Mouse (Mus musculus): ENCODE measurements around the gene C130050O18Rik. TPM values are rescaled to one million over a fixed set of nuclear protein-coding genes. Genes with fewer than 3 reads are reported as not detected.

The C130050O18Rik gene
- 0.49 and 1.0 TPM in 2 replicates for total RNA-seq (2012; rRNA removed)

GRCm38 (mm10) chr5:139404801-139405401, at the start of gene C130050O18Rik:
Gene C130050O18Rik, plus strand, starts transcription at chr5:139405280.
- Histone ChIP-seq H3K4me1 (ENCODE audit: control insufficient read depth in 2 of 2, insufficient read depth in 2 of 2, low read length in 2 of 2, poor library complexity in 1 of 2) (peaks cover 0 to 2% of the 10 kb centered on the region in 2 experiments; a peak in 1 of 4 replicates), H3K27ac (ENCODE audit: insufficient read depth, low read depth, low read length, poor library complexity, severe bottlenecking) (no peak within 1 kb of the TSS), H3K9me3 (ENCODE audit: control insufficient read depth, insufficient read depth, low read depth, low read length) (no peaks in the 10 kb centered on the region), H3K36me3 (ENCODE audit: control insufficient read depth, insufficient read depth, low read length, poor library complexity, severe bottlenecking) (peaks cover 5% of the 10 kb centered on the region; the same call in 1 of the 2 replicates), H3K4me3 (ENCODE audit: insufficient read depth in 1 of 2, low read depth in 1 of 2, low read length in 2 of 2, poor library complexity in 1 of 2, severe bottlenecking in 1 of 2) (no peak within 1 kb of the TSS), H3K9ac (ENCODE audit: insufficient read depth, low read depth, low read length, poor library complexity, severe bottlenecking) (0 out of 2 replicates have a peak within 1 kb of the TSS, but pooled peaks have one; percentile 7)
- in situ Hi-C loops (cut with MboI; ENCODE audit: low sequenced_read_pairs in 2 of 2, unreplicated experiment in 2 of 2): no loop called here
- no peak for DNase-seq (ENCODE audit: low read depth, low spot score)
- TF ChIP-seq ZNF384 (IDR thresholded peaks at IDR 0.05; ENCODE audit: low read depth, low read length): no peak
- no peak for TF ChIP-seq ZC3H11A (IDR thresholded peaks at IDR 0.05; ENCODE audit: borderline replicate concordance, low read depth, low read length)
- no peak for TF ChIP-seq CHD2 (IDR thresholded peaks at IDR 0.05; ENCODE audit: low read depth, low read length)
- TF ChIP-seq HCFC1 (IDR thresholded peaks at IDR 0.05; ENCODE audit: borderline replicate concordance, insufficient read depth, low read length): no peak
- TF ChIP-seq MAFK (IDR thresholded peaks at IDR 0.05; ENCODE audit: insufficient read depth, low read depth, low read length): no peak

GRCm38 (mm10) chr5:139358653-139359052, 46.4 kb upstream of the C130050O18Rik start:
- DNase-seq (ENCODE audit: low read depth, low spot score): no peak
- H3K27ac ChIP-seq (ENCODE audit: insufficient read depth, low read depth, low read length, poor library complexity, severe bottlenecking): no peak overlapping the region
- peaks cover 0 to 9% of the 10 kb centered on the region in 2 experiments; a peak in 1 of 4 replicates for H3K4me1 ChIP-seq (ENCODE audit: control insufficient read depth in 2 of 2, insufficient read depth in 2 of 2, low read length in 2 of 2, poor library complexity in 1 of 2)
- in situ Hi-C loops (cut with MboI; ENCODE audit: low sequenced_read_pairs in 2 of 2, unreplicated experiment in 2 of 2): no loop called here
- H3K9me3 ChIP-seq (ENCODE audit: control insufficient read depth, insufficient read depth, low read depth, low read length): no peaks in the 10 kb centered on the region
- TF ChIP-seq ZC3H11A (IDR thresholded peaks at IDR 0.05; ENCODE audit: borderline replicate concordance, low read depth, low read length) (no peak), ZNF384 (IDR thresholded peaks at IDR 0.05; ENCODE audit: low read depth, low read length) (no peak)
- H3K9ac ChIP-seq (ENCODE audit: insufficient read depth, low read depth, low read length, poor library complexity, severe bottlenecking): no peak overlapping the region
- no peak overlapping the region for H3K4me3 ChIP-seq (ENCODE audit: insufficient read depth in 1 of 2, low read depth in 1 of 2, low read length in 2 of 2, poor library complexity in 1 of 2, severe bottlenecking in 1 of 2)
- peaks cover 6% of the 10 kb centered on the region; the same call in 1 of the 2 replicates for H3K36me3 ChIP-seq (ENCODE audit: control insufficient read depth, insufficient read depth, low read length, poor library complexity, severe bottlenecking)

GRCm38 (mm10) chr5:139359244-139359643, 45.8 kb upstream of the C130050O18Rik start:
- H3K9me3 ChIP-seq (ENCODE audit: control insufficient read depth, insufficient read depth, low read depth, low read length): no peaks in the 10 kb centered on the region
- in situ Hi-C loops (cut with MboI; ENCODE audit: low sequenced_read_pairs in 2 of 2, unreplicated experiment in 2 of 2): no loop called here

GRCm38 (mm10) chr5:139363858-139364257, 41.2 kb upstream of the C130050O18Rik start:
- Histone ChIP-seq H3K9me3 (ENCODE audit: control insufficient read depth, insufficient read depth, low read depth, low read length) (no peaks in the 10 kb centered on the region), H3K4me3 (ENCODE audit: insufficient read depth in 1 of 2, low read depth in 1 of 2, low read length in 2 of 2, poor library complexity in 1 of 2, severe bottlenecking in 1 of 2) (no peak overlapping the region), H3K36me3 (ENCODE audit: control insufficient read depth, insufficient read depth, low read length, poor library complexity, severe bottlenecking) (peaks cover 10% of the 10 kb centered on the region; the same call in 1 of the 2 replicates), H3K27ac (ENCODE audit: insufficient read depth, low read depth, low read length, poor library complexity, severe bottlenecking) (no peak overlapping the region), H3K4me1 (ENCODE audit: control insufficient read depth in 2 of 2, insufficient read depth in 2 of 2, low read length in 2 of 2, poor library complexity in 1 of 2) (peaks cover 2 to 26% of the 10 kb centered on the region in 2 experiments; a peak in 2 of 4 replicates), H3K9ac (ENCODE audit: insufficient read depth, low read depth, low read length, poor library complexity, severe bottlenecking) (no peak overlapping the region)
- TF ChIP-seq HCFC1 (IDR thresholded peaks at IDR 0.05; ENCODE audit: borderline replicate concordance, insufficient read depth, low read length) (no peak), ZNF384 (IDR thresholded peaks at IDR 0.05; ENCODE audit: low read depth, low read length) (no peak), ZC3H11A (IDR thresholded peaks at IDR 0.05; ENCODE audit: borderline replicate concordance, low read depth, low read length) (no peak), MAFK (IDR thresholded peaks at IDR 0.05; ENCODE audit: insufficient read depth, low read depth, low read length) (no peak), CHD2 (IDR thresholded peaks at IDR 0.05; ENCODE audit: low read depth, low read length) (no peak)
- DNase-seq (ENCODE audit: low read depth, low spot score): no peak
- in situ Hi-C loops (cut with MboI; ENCODE audit: low sequenced_read_pairs in 2 of 2, unreplicated experiment in 2 of 2): no loop called here

More at GRCm38 (mm10) chr5:139359244-139359643, 45.8 kb upstream of the C130050O18Rik start:
- H3K4me3 ChIP-seq (ENCODE audit: insufficient read depth in 1 of 2, low read depth in 1 of 2, low read length in 2 of 2, poor library complexity in 1 of 2, severe bottlenecking in 1 of 2): no peak overlapping the region
- peaks cover 10% of the 10 kb centered on the region; the same call in 1 of the 2 replicates for H3K36me3 ChIP-seq (ENCODE audit: control insufficient read depth, insufficient read depth, low read length, poor library complexity, severe bottlenecking)
- no peak overlapping the region for H3K9ac ChIP-seq (ENCODE audit: insufficient read depth, low read depth, low read length, poor library complexity, severe bottlenecking)
- TF ChIP-seq MAFK (IDR thresholded peaks at IDR 0.05; ENCODE audit: insufficient read depth, low read depth, low read length): no peak
- no peak for TF ChIP-seq ZC3H11A (IDR thresholded peaks at IDR 0.05; ENCODE audit: borderline replicate concordance, low read depth, low read length)
- TF ChIP-seq CHD2 (IDR thresholded peaks at IDR 0.05; ENCODE audit: low read depth, low read length): no peak
- no peak for TF ChIP-seq ZNF384 (IDR thresholded peaks at IDR 0.05; ENCODE audit: low read depth, low read length)
- no peak for TF ChIP-seq HCFC1 (IDR thresholded peaks at IDR 0.05; ENCODE audit: borderline replicate concordance, insufficient read depth, low read length)
- peaks cover 0 to 6% of the 10 kb centered on the region in 2 experiments; a peak in 1 of 4 replicates for H3K4me1 ChIP-seq (ENCODE audit: control insufficient read depth in 2 of 2, insufficient read depth in 2 of 2, low read length in 2 of 2, poor library complexity in 1 of 2)
- no peak overlapping the region for H3K27ac ChIP-seq (ENCODE audit: insufficient read depth, low read depth, low read length, poor library complexity, severe bottlenecking)
- no peak for DNase-seq (ENCODE audit: low read depth, low spot score)
